Mouse (Mus musculus) liver, embryonic 15.5 days (tissue): ENCODE results near the gene Ilf3. TPM values are rescaled to one million over a fixed set of nuclear protein-coding genes. Genes with fewer than 3 reads are reported as not detected.

ENCODE experiments used
- ATAC-seq: fragments of 200-750 bp; cut with Nextera tagmentation; 2 replicates; pipeline ENCODE4 v1.8.0; 2017; ENCODE audit warnings: moderate number of reproducible peaks, mild to moderate bottlenecking, moderate library complexity; ENCODE audit not compliant: insufficient read depth
- H3K27ac ChIP-seq: fragments of 300-500 bp; sonication (generic); replicated peaks from 2 replicates; pipeline ENCODE4 v1.5.1; 2015; ENCODE audit warnings: mild to moderate bottlenecking, inconsistent platforms
- H3K27me3 ChIP-seq: fragments of 300-500 bp; sonication (generic); 2 replicates; pipeline ENCODE4 v1.6.1; 2015; ENCODE audit warnings: mild to moderate bottlenecking, inconsistent platforms
- H3K36me3 ChIP-seq: fragments of 300-500 bp; sonication (generic); replicated peaks from 2 replicates; pipeline ENCODE4 v1.6.1; 2015; ENCODE audit warnings: moderate library complexity, mild to moderate bottlenecking, inconsistent platforms
- H3K4me1 ChIP-seq: fragments of 300-500 bp; sonication (generic); replicated peaks from 2 replicates; pipeline ENCODE4 v1.6.1; 2015; ENCODE audit warnings: inconsistent platforms
- H3K4me2 ChIP-seq: fragments of 300-500 bp; sonication (generic); 2 replicates; pipeline ENCODE4 v1.6.1; 2015; ENCODE audit warnings: moderate library complexity, mild to moderate bottlenecking, inconsistent platforms
- H3K4me3 ChIP-seq: fragments of 300-500 bp; sonication (generic); replicated peaks from 2 replicates; pipeline ENCODE4 v1.5.1; 2015; ENCODE audit warnings: mild to moderate bottlenecking, inconsistent platforms
- H3K9ac ChIP-seq: fragments of 300-500 bp; sonication (generic); 2 replicates; pipeline ENCODE4 v1.6.1; 2015; ENCODE audit warnings: moderate library complexity, mild to moderate bottlenecking, inconsistent platforms
- H3K9me3 ChIP-seq: fragments of 300-500 bp; sonication (generic); replicated peaks from 2 replicates; pipeline ENCODE4 v1.6.1; 2016; ENCODE audit warnings: inconsistent platforms
- WGBS: fragments of 180-500 bp; shearing (Covaris S2); methylation state at CpG from one replicate; pipeline ENCODE4 v1.1.7; 2015; ENCODE audit warnings: mixed read lengths; ENCODE audit not compliant: insufficient replicate concordance; 5-methylcytosine and 5-hydroxymethylcytosine counted together
- polyA plus RNA-seq: library from polyadenylated mRNA; unstranded; fragments of >200 nt; fragmentation: Nextera tagmentation; extraction: Ambion mirVana; gene quantifications from 2 replicates; pipeline ENCODE4 v1.2.1, GENCODE M21; 2015

The Ilf3 gene
- polyA plus RNA-seq, 1 experiment from 2014 or later: 38.8 TPM

DNA sequence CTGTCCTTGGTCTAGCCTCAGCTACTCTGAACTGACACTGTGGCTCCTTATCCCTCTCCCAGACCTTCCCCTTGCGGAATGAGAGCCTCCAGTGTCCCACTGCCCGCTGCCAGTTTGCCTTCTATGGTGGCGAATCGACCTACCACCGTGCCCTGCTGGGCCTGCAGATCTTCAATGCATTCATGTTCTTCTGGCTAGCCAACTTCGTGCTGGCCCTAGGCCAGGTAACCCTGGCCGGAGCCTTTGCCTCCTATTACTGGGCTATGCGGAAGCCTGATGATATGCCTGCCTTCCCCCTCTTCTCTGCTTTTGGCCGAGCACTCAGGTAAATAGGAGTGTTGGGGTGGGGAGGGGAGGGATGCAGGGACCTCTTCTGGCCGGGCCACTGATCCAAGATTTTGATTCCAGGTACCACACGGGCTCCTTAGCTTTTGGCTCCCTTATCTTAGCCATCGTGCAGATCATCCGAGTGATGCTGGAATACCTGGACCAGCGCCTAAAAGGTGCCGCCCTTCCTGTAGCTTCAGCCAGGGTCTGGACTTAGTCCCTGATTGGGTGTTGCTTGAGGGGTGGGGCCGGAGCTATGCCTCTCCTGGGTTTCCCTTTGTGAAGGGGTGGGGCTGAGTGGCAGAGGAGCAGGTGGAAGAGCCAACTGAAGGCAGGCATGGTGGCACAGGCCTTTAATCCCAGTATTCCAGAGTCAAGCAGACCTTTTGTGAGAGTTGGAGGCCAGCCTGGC lies 20.9 kb upstream of the Ilf3 start:
- H3K4me2 ChIP-seq: no peak overlapping the region
- H3K27me3 ChIP-seq: no peaks in the 10 kb centered on the region
- H3K4me3 ChIP-seq: no peak overlapping the region
- H3K9ac ChIP-seq: no peak overlapping the region
- H3K9me3 ChIP-seq: no peaks in the 10 kb centered on the region
- ATAC-seq: no peak
- H3K4me1 ChIP-seq: 0 out of 2 replicates have a peak, but pooled peaks cover 4% of the 10 kb centered on the region
- H3K36me3 ChIP-seq: peaks cover 25% of the 10 kb centered on the region; the same call in 1 of the 2 replicates
- no peak overlapping the region for H3K27ac ChIP-seq
- 76% methylated on average over 16 of the region's 16 CpGs for WGBS

DNA sequence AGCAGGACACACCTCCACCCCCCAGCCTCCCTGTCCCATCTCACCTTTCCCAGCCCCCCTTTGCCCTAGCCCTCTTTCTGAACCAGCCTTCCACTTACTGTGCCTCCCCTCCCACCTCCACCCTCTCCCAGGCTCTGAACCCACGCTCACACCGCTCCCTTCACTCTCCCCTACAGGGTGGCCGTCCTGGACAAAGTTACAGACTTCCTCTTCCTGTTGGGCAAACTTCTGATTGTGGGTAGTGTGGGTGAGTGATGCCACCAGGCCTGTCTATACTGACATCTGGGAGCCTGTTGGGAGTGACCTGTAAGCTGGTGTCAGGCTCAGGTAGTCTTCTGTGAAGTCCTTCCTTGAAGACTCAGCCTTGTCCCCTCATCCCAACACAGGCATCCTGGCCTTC lies 19.5 kb upstream of the Ilf3 start:
- no peak overlapping the region for H3K27ac ChIP-seq
- no peaks in the 10 kb centered on the region for H3K27me3 ChIP-seq
- H3K36me3 ChIP-seq: peaks cover 15% of the 10 kb centered on the region; the same call in 1 of the 2 replicates
- H3K4me2 ChIP-seq: no peak overlapping the region
- H3K9ac ChIP-seq: no peak overlapping the region
- peaks cover 17% of the 10 kb centered on the region for H3K4me1 ChIP-seq
- no peak for ATAC-seq
- H3K4me3 ChIP-seq: no peak overlapping the region
- no peaks in the 10 kb centered on the region for H3K9me3 ChIP-seq
- WGBS: 59% methylated on average over 3 of the region's 3 CpGs

GRCm38 (mm10) chr9:21351178-21351577 lies 16.5 kb upstream of the Ilf3 start:
- no peaks in the 10 kb centered on the region for H3K27me3 ChIP-seq
- no peak overlapping the region for H3K4me2 ChIP-seq
- 60% methylated on average over 7 of the region's 7 CpGs for WGBS
- H3K27ac ChIP-seq: no peak overlapping the region
- ATAC-seq: no peak
- no peak overlapping the region for H3K4me3 ChIP-seq
- H3K9ac ChIP-seq: no peak overlapping the region
- H3K36me3 ChIP-seq: 0 out of 2 replicates have a peak, but pooled peaks cover 6% of the 10 kb centered on the region
- H3K4me1 ChIP-seq: peaks cover 20% of the 10 kb centered on the region
- H3K9me3 ChIP-seq: no peaks in the 10 kb centered on the region

DNA sequence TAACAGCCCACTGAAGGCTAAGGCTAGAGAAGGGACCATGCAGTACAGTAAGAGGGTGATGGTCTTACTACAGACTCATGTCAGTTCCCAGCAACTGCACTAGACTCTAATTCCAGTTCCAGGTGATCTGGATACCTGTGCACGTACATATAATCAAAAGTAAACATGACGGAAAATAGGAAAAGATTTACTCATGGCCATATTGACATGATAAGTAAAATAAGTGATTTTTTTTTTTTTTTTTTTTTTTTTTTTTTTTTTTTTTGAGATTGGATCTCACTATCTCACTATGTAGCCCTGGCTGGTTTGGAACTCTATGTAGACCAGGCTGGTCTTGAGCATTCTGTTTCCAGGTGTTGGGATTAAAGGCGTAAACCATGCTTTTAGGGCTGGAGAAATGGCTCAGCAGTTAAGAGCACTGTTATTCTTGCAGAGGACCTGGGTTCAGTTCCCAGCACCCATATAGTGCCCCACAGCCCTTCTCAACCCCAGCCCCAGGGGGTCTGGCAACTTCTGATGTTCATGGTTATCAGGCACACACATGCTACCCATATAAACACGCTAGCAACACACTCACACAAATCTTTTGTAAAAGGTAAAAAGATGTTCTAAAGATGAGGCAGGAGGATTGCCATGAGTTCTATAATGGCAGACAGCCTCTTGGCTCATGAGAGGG lies 15.8 kb upstream of the Ilf3 start:
- ATAC-seq: no peak
- Histone ChIP-seq H3K27ac (no peak overlapping the region; the same call in 1 of the 2 replicates), H3K4me2 (no peak overlapping the region)

GRCm38 (mm10) chr9:21352463-21353372 lies 15.0 kb upstream of the Ilf3 start:
- peaks cover 20% of the 10 kb centered on the region for H3K4me1 ChIP-seq
- no peaks in the 10 kb centered on the region for H3K27me3 ChIP-seq
- ATAC-seq: peak; percentile 49
- 0 out of 2 replicates have a peak, but pooled peaks cover 6% of the 10 kb centered on the region for H3K36me3 ChIP-seq
- H3K9ac ChIP-seq: no peak overlapping the region
- 15% methylated on average over 20 of the region's 20 CpGs for WGBS
- H3K4me3 ChIP-seq: no peak overlapping the region
- H3K27ac ChIP-seq: no peak overlapping the region; the same call in 1 of the 2 replicates
- no peak overlapping the region for H3K4me2 ChIP-seq
- no peaks in the 10 kb centered on the region for H3K9me3 ChIP-seq

More for the DNA sequence above, 15.8 kb upstream of the Ilf3 start:
- WGBS: 70% methylated on average over 4 of the region's 4 CpGs
- Histone ChIP-seq H3K9me3 (no peaks in the 10 kb centered on the region), H3K4me3 (no peak overlapping the region), H3K9ac (no peak overlapping the region), H3K4me1 (peaks cover 20% of the 10 kb centered on the region), H3K27me3 (no peaks in the 10 kb centered on the region), H3K36me3 (0 out of 2 replicates have a peak, but pooled peaks cover 6% of the 10 kb centered on the region)

DNA sequence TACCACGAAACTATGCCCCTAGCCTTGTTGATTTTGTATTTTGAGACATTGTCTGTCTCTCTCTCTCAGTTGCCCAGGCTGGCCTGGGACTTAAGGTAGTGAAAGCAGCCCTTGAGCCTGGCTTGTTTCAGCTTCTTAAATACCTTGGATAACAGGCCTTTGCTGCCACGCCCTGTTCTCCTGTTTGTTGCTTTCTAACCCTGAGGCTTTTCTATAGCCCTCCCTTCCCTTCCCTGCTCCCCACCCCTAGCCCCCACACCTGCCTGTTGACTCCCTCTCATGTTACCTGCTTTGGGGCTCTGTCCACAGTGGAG lies 14.3 kb upstream of the Ilf3 start:
- Histone ChIP-seq H3K4me1 (peaks cover 16% of the 10 kb centered on the region), H3K4me3 (no peak overlapping the region), H3K9ac (no peak overlapping the region), H3K27me3 (no peaks in the 10 kb centered on the region), H3K4me2 (no peak overlapping the region), H3K27ac (no peak overlapping the region), H3K9me3 (no peaks in the 10 kb centered on the region), H3K36me3 (0 out of 2 replicates have a peak, but pooled peaks cover 3% of the 10 kb centered on the region)
- WGBS: 40% methylated on average over 2 of the region's 2 CpGs
- no peak for ATAC-seq

DNA sequence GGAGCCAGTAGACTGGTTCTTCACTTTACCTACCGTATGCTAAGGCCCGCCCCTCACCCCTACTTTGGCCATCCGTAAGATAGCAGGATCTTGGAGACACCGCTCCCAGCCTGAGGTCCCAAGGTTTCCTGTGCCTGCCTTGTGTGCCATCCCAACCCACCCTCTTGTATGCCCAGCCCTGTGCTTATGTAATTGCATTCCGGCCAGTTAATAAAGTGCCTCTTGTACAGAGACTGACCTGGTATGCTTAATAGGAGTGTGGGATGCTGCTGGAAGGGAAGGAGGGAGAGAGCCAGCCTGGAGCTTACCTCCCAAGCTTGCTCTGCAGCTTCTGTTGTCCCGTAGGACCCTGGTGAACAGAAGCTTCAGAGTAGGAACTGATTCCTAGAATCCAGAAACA lies 12.9 kb upstream of the Ilf3 start:
- ATAC-seq: no peak
- H3K9ac ChIP-seq: no peak overlapping the region
- H3K4me2 ChIP-seq: no peak overlapping the region
- 84% methylated on average over 6 of the region's 6 CpGs for WGBS
- no peaks in the 10 kb centered on the region for H3K36me3 ChIP-seq
- no peak overlapping the region for H3K27ac ChIP-seq
- 0 out of 2 replicates have a peak, but pooled peaks cover 3% of the 10 kb centered on the region for H3K27me3 ChIP-seq
- H3K4me3 ChIP-seq: no peak overlapping the region
- peaks cover 16% of the 10 kb centered on the region for H3K4me1 ChIP-seq
- H3K9me3 ChIP-seq: no peaks in the 10 kb centered on the region

DNA sequence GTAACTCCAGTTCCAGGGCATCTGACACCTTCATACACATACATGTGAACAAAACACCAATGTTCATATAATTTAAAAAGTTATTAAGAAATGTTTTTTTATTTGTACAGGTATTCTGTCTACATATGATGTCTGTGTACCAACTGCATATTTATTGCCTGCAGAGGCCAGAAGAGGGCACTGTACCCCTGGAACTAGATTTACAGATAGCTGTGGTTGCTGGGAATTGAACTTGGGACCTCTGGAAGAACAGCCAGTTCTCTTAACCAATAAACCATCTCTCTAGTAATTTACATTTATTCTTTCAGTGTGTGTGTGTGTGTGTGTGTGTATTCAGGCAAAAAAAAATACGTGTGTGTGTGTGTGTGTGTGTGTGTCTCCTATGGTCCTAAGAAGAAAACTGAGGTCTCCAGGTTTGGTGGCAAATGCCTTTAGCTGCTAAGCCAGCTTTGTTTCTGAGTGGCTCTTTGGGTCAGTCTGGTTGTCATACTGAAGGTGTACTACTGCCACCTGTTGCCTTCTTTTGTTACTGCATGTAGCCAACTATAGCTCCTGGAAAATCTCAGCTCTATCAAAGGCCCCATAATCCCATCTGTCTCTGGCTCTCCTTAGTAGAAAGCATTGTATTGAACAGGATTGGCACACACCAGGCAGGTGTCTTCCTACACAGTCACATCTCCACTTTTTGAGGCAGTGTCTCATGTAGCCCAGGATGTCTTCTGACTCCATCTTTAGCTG lies 10.5 kb upstream of the Ilf3 start:
- ATAC-seq: 0 out of 2 replicates have a peak, but pooled peaks have one; percentile 16
- Histone ChIP-seq H3K27ac (no peak overlapping the region), H3K27me3 (peaks cover 17% of the 10 kb centered on the region), H3K9ac (no peak overlapping the region), H3K36me3 (no peaks in the 10 kb centered on the region), H3K4me2 (no peak overlapping the region), H3K4me1 (peaks cover 14% of the 10 kb centered on the region), H3K9me3 (no peaks in the 10 kb centered on the region), H3K4me3 (no peak overlapping the region)
- WGBS: 4% methylated on average over 1 of the region's 1 CpGs

DNA sequence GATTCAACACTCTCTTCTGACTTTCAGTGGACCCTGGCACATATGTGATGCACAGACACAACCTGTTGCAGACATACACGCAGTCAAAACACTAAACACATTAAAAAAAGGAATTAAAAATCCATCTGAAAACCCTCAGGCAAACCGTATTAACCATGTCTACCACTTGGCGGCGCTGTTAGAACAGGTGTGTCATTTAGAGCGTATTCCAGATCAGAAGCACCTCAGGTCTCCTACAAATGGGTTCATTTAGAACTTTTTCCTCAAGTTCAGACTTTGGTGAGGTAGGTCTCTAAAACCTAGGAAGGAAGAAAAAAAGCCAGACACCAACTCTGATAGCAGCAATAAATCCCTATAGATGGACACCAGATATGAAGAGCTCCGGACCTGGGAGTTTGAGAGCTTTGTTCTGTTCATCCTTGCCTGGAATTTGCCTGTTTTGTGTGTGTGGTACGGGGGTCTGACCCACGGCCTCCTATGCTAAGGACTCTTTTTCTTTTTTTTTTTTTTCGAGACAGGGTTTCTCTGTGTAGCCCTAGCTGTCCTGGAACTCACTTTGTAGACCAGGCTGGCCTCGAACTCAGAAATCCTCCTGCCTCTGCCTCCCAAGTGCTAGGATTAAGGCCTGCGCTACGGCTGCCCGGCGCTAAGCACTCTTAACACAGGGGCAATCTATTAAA lies 990 bp upstream of the Ilf3 start:
- Histone ChIP-seq H3K4me2 (peak overlapping the region; percentile 91), H3K27me3 (peaks cover 14% of the 10 kb centered on the region), H3K4me3 (peak overlapping the region; percentile 91), H3K9me3 (no peaks in the 10 kb centered on the region), H3K4me1 (peaks cover 38% of the 10 kb centered on the region), H3K27ac (peak overlapping the region; percentile 93), H3K36me3 (peaks cover 3% of the 10 kb centered on the region), H3K9ac (peak overlapping the region; percentile 60)
- ATAC-seq: peak; percentile 7
- 21% methylated on average over 14 of the region's 14 CpGs for WGBS

GRCm38 (mm10) chr9:21368131-21368584 lies 487 bp downstream of the Ilf3 start:
- Histone ChIP-seq H3K4me3 (peak overlapping the region; percentile 91), H3K4me1 (peaks cover 42% of the 10 kb centered on the region), H3K9ac (peak overlapping the region; percentile 72), H3K27me3 (peaks cover 3% of the 10 kb centered on the region; the same call in 1 of the 2 replicates), H3K9me3 (no peaks in the 10 kb centered on the region), H3K36me3 (peaks cover 17% of the 10 kb centered on the region), H3K4me2 (peak overlapping the region; percentile 91), H3K27ac (peak overlapping the region; percentile 80)
- under 1% methylated on average over 36 of the region's 38 CpGs for WGBS
- ATAC-seq: peak; percentile 27
